Mouse (Mus musculus): ENCODE measurements at regions not wholly inside any gene's neighbourhood (a gene's known extent, or its start where the extent isn't known, plus 50 kb on each side); places are given as distances from the start of the nearest gene placed in this dataset.
"Not testable (repeated sequence)": the region's sequence is repeated elsewhere in the genome, so short reads cannot be mapped to it uniquely, and the experiment has no call there.

DNA sequence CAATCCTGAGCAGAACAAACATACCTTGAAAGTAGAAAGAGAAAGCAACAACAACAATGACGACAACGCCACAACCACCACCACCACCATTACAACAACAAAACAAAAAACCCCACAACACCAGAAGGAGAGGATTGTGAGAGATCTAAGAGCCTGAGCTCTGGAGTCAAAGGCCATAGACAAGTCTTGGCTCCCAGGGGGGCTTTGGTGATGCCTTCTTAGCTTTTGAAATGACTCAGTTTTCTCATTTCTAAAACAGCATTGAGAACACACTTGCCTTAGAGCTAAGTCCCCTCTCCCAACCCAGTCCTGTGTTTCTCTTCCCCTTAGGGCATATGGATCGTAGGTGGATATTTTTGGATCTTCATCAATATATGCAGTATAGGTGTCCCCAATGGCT, 112.2 kb downstream of the Kif20b start:
- no peak for DNase-seq

DNA sequence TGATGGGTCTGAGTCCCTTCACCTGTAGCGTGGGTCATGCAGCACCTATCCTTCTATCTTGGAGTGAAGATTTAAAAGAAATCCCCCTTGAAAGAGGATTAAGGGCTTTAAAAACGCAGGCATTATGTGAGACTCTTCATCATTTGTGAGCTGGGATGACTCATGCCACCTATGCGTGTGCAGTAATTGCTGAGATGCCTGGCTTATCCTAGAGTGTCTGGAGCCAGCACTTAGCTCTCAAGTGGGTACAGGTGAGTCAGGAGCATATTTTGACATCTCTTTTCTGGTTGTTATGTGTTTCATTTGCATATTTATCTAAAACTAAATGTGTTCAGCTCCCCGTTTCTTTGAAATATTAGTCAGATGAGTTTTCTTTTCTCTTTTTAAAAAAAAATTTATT, 123.4 kb downstream of the Kif20b start:
- no peak for DNase-seq

DNA sequence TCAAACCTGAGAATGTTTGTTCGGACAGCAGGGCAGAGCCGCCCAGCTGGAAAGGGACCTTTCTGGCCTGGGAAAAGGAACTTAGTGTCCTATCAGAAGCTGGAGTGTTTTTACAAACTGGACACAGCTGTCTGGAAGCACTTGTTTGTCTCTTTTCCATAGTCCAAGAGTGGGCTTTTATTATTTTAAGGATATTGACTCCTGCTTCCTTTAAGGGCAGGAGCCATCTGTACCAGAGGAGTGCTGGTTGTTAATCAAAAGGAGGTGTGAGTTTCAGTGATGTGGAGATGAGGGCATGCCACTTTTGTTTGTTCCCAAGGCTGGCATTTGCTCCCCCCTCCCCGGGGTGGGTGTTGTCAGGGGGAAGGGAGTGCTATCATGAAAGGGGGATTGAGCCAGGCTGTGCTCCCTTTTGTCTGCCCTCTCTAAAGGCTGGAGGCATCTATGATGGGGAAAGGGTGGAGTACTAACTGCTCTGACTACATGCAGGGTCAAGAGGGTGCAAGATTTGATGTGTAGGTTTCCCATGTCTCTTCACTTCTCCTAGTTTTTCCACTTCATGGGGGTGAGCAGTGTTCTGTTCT, 144.3 kb downstream of the Kif20b start:
- no peak for DNase-seq

DNA sequence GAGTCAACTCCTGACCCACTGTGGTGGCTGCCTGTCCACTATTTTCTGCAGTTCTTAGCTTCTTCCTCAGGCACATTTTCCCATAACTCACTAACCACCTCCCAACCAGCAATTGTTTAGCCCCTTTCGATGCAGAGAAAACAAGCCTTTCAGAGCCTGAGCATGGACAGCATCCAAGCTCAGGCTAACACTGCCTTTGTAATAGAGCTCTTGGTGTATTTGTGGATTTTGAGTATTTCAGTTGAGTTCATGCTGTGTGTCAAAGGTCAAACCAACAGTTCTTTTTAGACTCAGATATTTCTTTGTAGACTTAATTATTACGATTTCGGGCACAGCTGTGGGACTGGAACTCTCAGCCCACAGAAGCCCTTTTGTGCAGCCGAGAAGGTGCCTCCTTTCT, 159.0 kb downstream of the Kif20b start:
- DNase-seq: no peak

DNA sequence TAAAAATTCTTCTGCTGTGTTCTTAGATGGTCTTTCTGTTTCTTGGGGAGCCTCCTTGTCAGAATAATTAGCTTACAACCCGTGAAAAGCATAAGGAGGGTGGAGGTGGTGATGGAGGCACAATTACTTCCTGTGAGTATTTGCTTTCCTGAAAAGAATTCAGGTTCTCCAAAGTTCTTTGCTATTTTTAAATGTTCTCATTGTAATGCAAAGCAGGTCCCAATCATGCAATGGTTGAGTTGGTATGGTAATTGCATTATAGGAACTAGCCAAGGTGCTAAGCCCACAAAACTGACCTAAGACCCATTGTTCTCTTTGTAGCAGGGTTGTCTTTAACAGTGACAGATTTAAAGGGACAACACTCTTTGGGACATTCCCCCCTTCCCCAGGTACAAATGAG, 179.1 kb downstream of the Kif20b start:
- DNase-seq: no peak

DNA sequence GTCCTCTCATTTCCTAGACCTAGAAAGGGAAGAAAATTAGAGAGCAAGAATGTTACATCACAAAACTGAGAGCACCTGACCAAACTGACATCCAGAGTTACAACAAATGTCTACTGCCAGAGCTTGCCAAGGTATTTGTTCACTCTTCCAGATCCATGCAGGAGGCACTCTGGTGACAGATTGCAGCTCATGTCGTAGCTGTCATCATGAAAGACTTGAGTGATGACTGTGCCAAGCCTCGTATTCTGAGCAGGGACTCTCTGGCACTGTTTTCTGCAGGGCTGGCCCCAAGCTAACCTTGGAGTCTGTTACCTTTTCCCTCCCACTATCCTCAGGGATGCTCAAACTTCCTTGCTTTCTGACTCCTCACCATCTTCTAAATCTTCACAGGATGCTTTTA, 192.2 kb downstream of the Kif20b start:
- DNase-seq: no peak

DNA sequence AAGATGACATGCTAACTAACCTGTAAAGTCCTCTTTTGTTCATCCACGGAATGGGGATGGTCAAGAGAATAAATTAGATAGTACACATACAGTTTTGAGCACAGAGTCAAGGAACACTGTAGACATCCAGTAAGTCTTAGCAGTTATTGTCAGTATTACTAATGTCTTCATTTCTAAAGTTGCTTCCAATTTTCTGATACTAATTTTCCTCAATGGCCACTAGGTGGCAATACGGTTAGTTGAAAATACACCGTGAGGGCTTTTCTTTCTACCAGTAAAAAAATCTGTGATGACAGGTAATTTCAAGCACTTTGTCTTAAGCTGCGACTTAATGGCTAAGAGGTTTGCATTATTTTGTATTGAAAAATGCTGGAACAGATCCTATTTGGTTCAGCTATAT, 203.1 kb downstream of the Kif20b start:
- no peak for DNase-seq

DNA sequence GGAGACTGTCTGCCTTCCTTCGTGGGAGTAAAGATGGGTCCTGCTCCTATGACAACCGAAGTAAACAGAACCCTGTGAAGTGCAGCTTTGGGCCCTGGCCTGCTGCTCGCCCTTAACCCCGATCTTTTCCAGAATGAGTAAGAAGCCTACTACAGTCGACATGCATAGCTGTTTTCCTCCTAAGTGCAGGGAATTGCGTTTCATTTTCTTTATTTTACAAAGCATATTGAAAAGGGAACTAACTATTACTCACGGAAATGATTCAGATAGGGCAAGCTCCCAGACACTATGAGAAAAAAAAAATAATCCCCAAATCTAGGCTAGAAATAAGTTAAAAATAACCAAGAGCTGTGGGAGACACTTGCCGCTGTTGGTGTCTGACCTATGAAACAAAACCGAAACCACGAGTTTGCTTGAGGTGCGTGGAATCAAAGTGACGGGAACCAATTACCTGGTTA, 204.5 kb downstream of the Kif20b start:
- DNase-seq: no peak

DNA sequence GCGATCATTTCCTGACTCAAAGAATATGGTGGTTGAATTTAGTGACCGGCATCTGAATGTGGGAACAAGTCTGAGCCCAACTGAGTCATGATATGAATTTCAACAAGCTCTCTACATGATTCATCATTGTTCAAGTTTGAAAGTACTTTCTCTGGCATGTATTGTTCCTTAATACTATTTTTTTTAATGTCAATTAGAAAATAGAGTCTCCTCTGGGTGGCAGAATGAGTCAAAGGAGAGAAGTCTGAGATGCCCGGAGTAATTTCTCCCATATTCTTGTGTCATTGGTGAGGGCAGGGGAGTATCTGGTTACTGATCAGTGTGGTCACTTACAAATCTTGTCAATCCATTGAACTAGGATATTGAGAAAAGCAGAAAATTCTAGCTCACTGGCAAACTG, 205.9 kb downstream of the Kif20b start:
- DNase-seq: no peak

DNA sequence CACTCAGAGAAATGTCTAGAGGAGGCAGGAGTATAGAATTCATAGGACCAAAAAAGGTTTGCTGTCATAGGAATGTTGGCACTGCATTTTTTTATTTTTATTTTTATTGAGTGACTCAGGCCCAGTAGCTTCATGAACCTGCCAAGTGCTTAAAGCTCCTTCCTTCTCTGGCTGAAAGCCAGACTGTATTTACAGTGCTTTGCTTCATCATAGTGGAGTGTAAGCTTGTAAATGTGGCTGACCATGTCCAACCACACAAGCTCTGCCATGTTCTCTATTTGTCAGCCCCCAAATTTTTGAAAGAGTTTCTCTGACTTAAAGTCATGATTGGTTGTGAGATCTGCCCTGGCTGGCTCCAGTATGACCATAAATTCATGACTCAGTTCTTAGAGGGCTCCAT, 221.0 kb downstream of the Kif20b start:
- DNase-seq: no peak

DNA sequence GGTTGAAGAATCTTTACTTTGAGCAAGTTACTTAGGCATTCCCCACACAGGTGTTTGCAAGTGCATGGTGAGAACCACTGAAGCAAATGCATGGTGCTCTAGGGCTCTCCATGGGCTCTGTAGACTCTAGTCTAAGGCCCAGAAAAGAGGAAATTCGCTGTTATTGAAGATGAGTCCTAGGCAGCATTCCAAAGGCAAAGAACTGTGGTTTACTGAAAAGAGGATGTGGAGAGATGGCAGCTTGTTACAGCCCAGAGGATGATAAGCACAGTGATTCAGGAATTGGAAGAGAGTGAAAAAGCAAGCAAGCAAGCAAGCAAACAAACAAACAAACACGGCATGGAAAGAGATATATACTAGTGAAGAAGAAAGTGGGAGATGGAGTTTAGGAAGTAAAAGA, 221.6 kb downstream of the Kif20b start:
- DNase-seq: no peak

DNA sequence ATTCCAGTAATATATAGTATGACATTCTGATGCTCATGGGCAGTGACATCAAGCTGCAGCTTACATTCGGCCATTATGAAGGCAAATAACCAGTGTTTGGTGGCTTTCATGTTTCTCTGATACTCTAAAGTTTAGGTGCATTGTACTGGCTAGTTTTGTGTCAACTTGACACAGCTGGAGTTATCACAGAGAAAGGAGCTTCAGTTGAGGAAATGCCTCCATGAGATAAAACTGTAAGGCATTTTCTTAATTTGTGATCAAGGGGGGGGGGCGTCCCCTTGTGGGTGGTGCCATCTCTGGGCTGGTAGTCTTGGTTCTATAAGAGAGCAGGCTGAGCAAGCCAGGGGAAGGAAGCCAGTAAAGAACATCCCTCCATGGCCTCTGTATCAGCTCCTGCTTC, 227.3 kb downstream of the Kif20b start:
- not testable (repeated sequence) for DNase-seq

DNA sequence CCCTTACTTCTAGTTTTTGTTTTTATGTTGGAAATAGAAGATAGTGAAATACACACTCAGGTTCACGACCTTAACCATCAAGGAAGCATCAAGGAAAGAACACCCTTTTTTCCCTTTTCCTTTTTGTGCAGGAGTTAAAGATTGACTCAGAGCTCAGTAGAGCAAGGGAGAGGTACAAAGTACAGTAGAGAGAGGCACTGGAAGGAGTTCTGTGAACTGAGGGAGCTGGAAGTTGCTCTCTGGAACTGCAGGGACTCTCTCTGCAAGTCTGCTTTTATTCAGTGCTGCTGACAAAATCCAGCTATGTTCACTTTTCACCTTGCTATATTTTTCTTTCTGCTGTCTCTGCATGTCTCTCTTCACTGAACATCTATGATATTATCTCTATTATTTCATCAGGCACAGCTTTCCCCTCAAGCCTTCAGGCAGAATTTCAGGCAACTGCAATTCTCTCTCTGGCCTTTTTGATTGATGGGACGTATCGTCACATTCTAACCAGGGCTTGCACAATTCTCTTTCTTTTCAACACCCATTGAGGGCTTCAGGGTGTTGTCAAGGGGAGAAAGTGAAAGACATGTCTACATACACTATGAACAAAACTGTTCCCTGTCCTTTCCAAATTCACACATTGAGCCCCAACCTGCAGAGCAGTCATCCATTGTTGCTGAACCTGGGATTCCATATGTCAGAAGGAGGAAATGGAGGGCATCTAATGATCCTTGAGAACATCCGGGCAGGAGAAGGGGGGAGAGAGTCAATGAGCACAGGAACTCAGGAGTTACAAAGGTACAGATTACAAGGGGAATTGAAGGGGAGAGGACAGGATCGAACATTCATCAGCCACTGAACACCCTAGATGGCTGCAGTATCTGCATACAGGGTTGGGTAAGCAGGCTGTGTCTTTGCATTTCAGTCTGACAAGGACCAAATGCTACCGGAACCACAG, 228.9 kb downstream of the Kif20b start:
- DNase-seq: peak; percentile 11

DNA sequence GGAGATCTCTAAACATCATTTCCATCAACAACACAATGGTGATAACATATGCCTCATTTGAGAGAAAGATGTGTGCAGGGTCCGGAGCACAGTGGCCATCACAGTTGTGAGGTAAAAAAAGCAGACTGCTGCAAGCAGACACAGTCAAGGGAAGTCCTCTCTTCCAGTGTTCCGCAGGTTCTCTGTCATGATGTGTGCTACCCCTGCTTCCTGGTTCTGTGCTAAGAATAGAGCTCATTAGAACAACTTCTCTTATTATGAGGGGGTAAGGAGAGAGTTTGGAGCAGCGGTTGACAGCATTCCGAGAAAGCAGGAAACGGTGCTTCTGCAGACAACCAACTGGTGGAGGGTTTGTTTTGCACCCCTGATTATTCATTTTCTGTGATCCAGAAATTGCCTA, 229.7 kb downstream of the Kif20b start:
- no peak for DNase-seq

DNA sequence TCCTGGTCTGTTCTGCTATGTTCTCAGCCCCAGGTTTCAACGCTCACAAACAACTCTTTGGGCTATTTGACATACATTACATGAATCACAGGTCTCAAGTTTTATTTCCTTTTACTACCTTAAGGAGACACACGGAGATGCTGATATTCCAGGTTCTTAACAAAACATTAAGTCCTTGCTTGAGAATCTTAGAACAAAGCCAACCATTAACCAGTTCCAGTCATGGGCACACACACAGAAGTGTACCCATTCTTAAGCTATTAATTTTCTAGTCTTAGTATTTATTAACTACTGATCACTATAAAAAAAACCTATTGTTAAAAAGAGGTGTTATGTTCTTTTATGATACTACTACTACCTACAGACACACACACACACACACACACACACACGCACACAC, 235.7 kb downstream of the Kif20b start:
- no peak for DNase-seq

DNA sequence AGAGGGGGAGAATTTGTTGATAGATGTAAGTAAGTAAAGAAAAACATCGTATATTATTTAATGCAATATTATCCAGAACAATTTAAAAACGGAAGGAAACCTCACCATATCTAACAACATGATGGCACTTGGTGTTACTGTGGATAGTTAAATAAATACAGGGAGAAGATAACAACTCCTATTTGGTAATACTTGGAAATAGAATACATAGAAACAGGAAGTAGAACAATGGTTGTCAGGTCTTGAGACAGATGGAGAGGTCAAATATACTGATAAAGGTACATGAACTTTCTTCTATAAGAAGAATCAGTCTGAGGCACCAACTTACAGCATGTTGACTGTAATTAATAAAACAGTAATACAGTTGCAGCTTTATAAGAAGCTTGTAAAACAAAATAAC, 242.6 kb downstream of the Kif20b start:
- no peak for DNase-seq

DNA sequence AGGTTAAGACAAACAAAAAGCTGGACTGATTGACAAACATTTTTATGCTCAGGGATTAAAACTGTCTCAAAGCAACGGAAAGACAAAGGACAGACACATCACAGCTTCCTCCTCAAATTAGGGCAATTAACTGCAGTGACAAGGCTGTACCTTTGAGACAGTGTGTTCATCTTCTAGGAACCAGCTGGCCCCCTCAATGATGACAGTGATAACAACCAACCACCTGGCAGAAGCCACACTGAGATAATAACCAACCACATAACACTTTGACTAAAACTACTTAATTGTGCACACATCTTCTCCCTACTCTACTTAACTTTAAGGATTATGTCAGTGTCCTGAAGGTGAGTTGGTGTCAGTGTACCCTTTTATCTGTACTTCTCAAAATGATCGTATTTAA, 248.4 kb downstream of the Kif20b start:
- DNase-seq: no peak

DNA sequence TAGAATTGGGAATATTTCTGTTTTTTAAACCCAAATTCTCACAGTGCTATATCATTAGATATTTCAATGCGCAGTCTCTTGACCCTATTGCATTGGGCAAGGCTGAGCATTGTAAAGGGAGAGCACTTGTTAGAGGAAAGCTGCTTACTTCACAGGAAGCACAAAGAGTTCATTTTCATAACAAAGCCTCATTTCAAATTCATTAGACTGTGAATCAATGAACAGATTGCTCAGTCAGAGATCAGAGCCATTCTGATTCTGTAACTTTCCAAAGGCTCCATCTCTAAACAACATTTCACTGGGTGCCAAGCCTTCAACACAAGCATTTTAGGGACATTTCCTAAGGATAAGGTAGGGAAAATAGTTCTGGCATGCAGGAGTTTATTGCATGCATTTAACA, 257.9 kb downstream of the Kif20b start:
- no peak for DNase-seq

DNA sequence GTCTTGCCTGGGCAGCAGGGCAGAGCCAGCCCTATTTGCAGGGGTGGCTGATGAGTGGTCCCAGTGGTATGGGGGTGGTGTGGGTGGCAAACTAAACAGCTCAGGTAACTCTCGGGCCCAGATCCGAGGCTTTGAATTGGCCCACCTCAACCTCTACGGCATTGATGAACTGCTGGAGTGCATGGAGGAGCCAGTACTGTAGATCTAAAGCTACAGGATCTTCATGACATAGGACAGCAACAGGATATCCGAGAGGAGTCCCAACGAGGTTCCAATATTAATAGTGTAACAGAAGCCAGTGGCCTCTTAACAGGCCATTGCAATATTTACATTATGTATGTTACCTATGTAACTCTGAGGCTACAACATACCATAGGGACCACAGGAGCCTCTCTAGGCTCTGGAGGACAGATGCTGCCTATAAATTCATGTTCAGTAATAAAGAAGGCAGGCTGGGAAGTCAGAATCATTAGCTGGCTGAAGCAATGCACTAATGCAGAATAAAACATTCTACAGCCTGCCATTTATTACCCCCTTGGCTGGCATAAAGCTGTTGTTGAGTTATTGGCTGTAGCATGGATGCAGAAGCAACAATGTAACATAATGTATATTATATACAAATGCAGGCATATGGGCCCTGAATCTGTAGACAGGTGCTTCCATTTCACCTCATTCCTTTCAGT, 283.5 kb downstream of the Kif20b start:
- DNase-seq: no peak

DNA sequence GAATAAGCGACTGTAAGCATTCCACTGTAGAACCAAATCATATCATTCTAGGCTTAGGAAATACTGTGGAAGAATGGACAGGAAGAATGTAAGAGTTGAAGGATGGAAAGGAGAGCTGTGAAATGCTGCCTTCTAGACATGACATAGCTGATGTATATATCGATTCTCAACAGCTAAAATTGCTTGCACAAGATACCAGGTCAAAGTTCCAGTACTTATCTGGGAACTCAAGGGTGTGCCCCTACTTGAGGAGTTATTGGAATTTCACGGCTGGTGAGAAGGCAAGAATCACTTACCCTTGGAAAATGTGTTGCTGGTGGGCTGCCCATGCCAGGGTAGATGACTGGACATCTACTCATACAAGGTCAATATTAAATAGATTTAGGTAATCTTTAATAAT, 322.0 kb downstream of the Kif20b start:
- DNase-seq: no peak

DNA sequence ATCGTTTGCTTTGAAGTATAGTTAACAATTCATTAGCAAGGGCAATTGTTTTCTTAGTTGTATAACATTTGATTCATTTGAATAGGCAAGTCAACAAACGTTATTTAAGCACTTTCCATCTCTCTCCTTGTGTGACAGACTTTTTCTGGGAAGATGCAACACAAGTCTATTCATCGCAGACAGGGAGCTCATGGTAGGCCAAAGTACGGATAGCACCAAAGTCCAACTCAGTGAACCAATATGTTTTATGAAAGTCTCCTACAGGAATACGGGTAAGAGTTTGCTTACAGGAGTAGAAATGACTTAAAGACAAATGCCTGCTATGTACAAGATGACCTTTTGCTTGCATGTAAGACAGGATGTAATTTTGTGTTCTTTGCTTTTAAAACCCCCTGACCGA, 325.4 kb downstream of the Kif20b start:
- DNase-seq: no peak

DNA sequence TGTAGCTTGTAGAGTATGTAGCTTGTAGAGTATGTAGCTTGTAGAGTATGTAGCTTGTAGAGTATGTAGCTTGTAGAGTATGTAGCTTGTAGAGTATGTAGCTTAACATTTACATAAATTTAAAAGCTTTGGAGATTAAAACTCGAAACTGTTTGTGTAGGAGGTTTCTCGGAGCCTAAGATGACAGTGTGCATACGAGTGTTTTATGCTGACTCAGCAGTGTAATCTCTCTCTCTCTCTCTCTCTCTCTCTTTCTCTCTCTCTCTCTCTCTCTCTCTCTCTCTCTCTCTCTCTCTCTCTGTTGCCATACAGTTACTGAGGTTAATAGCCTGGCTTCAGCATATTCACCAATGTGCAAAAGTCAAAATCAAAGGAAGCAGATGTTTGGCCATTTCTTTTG, 336.5 kb downstream of the Kif20b start:
- DNase-seq: not testable (repeated sequence)

DNA sequence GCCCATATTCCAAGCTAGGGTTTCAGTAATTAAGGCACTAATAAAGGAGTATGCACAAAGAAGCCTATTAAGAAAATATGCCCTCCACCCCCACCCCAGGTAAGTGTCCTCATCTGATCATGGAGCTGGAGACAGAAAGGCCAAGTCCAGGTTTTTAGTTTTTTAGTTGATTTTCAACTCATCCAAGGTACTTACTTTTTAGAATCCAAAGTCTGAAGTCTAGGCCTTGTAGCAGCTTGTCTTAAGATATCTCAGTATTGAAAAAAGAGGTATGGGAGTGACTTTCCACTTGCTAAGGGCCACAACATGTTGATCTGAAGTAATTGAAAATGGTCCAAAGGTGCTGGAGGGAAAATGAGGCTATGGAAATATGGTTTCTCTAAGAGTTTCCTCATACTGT, 340.9 kb downstream of the Kif20b start:
- DNase-seq: no peak

DNA sequence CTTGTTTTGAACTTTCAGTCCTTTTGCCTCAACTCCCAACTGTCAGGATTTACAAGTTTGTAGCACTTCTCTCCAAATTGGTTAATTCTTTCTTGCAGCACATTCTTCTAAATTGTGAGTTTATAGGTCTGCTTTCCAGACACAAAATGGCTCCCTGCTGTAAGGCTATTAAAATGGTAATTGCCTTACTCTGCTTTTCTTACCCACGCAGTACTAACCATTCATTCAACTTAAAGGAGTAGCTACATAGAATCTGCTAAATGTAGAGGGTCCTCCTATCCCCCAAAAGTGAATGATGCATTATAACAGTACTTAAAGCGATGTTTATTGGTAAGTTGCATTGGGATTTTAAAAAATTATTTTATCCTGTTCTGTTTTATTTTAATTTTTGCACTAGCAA, 356.2 kb downstream of the Kif20b start:
- DNase-seq: no peak
